Mouse (Mus musculus) stomach, embryonic 14.5 days (tissue): ENCODE measurements around the gene Gm11564. TPM values are rescaled to one million over a fixed set of nuclear protein-coding genes. Genes with fewer than 3 reads are reported as not detected.
"Not testable (repeated sequence)": the region's sequence is repeated elsewhere in the genome, so short reads cannot be mapped to it uniquely, and the experiment has no call there.

Source experiments
- ATAC-seq: fragments of 200-750 bp; cut with Nextera tagmentation; 2 replicates; pipeline ENCODE4 v1.8.0; 2017; ENCODE audit warnings: low read depth, moderate TSS enrichment; ENCODE audit not compliant: insufficient number of reproducible peaks, insufficient read depth, low FRiP score
- H3K27ac ChIP-seq: fragments of 300-500 bp; sonication (generic); 2 replicates; pipeline ENCODE4 v1.5.1; 2014; ENCODE audit warnings: mild to moderate bottlenecking, low read length, moderate library complexity, mixed read lengths
- H3K27me3 ChIP-seq: fragments of 300-500 bp; sonication (generic); 2 replicates; pipeline ENCODE4 v1.6.1; 2014; ENCODE audit warnings: low read length, control low read depth, mixed read lengths; ENCODE audit not compliant: control insufficient read depth, insufficient read depth
- H3K36me3 ChIP-seq: fragments of 300-500 bp; sonication (generic); 2 replicates; pipeline ENCODE4 v1.6.1; 2014; ENCODE audit warnings: mild to moderate bottlenecking, control low read depth, low read length, moderate library complexity, mixed read lengths; ENCODE audit not compliant: control insufficient read depth, insufficient read depth
- H3K4me1 ChIP-seq: fragments of 300-500 bp; sonication (generic); 2 replicates; pipeline ENCODE4 v1.6.1; 2014; ENCODE audit warnings: low read length, control low read depth, mixed read lengths; ENCODE audit not compliant: control insufficient read depth, insufficient read depth
- H3K4me2 ChIP-seq: fragments of 300-500 bp; sonication (generic); replicated peaks from 2 replicates; pipeline ENCODE4 v1.6.1; 2014; ENCODE audit warnings: low read depth, low read length, control low read depth
- H3K4me3 ChIP-seq: fragments of 300-500 bp; sonication (generic); 2 replicates; pipeline ENCODE4 v1.5.1; 2014; ENCODE audit warnings: low read depth, low read length, control low read depth
- H3K9ac ChIP-seq: fragments of 300-500 bp; sonication (generic); replicated peaks from 2 replicates; pipeline ENCODE4 v1.6.1; 2014; ENCODE audit warnings: low read depth, mild to moderate bottlenecking, control low read depth, low read length, moderate library complexity, mixed read lengths
- H3K9me3 ChIP-seq: fragments of 300-500 bp; sonication (generic); 2 replicates; pipeline ENCODE4 v1.6.1; 2016; ENCODE audit warnings: low read depth, low read length, control low read depth; ENCODE audit not compliant: control insufficient read depth
- WGBS: fragments of 180-500 bp; shearing (Covaris S2); extraction: QIAGEN DNeasy Blood & Tissue Kit; methylation state at CpG from one replicate; pipeline ENCODE4 v1.1.7; 2014; 5-methylcytosine and 5-hydroxymethylcytosine counted together
- polyA plus RNA-seq: library from polyadenylated mRNA; unstranded; fragments of >200 nt; fragmentation: Nextera tagmentation; extraction: Ambion mirVana; gene quantifications from 2 replicates; pipeline ENCODE4 v1.2.1, GENCODE M21; 2014

Gene Gm11564
- polyA plus RNA-seq: not detected in 2 replicates

DNA sequence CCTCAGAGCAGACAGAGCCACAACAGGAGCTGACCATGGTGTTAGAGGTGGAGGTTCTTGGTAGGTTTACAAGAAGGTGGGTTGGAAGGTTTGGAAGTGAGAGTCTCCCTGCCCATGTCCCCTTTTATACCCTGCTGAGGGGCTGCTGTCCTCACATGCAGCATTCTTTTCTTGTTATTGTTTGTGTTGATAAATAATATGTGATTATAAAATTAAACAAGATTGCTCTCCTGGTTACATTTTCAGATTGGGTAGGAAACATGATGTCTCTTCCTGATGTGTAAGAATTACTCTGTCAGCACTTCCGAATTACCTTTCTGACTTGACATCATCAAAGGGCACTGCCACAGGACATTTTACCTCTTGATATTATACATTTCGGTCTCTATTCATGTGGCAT is at the start of gene Gm11564:
TSS of gene Gm11564 (minus strand) at position 101 of the 400 bp plus-strand sequence.
- H3K36me3 ChIP-seq, ATAC-seq, H3K4me3 ChIP-seq, H3K9ac ChIP-seq, H3K27ac ChIP-seq, H3K9me3 ChIP-seq, H3K4me2 ChIP-seq, H3K27me3 ChIP-seq, H3K4me1 ChIP-seq: not testable (repeated sequence)
- WGBS: 81% methylated on average over 2 of the region's 2 CpGs

DNA sequence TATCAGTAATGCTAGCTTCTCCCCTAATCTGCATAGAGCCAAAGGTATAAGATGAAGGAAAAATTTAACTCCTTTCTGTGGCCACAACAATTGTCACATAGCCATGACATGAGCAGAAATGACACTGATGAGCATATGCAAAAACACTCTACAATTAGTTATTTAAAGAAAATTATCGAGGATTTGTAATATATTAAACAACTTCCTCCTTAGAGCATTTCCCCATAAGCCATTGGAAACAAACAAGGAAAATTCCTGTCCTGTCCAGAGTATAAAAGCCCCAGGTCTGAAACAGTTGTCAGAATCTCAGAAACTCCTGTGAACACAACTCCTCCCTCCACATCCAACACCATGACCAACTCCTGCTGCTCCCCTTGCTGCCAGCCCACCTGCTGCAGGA is 48.7 kb upstream of the Gm11564 start, which contains the start of gene Gm11559:
TSS of gene Gm11559 (plus strand) at position 301 of the 400 bp plus-strand sequence.
- not testable (repeated sequence) for H3K4me1 ChIP-seq, H3K9ac ChIP-seq, H3K4me2 ChIP-seq, H3K4me3 ChIP-seq, H3K36me3 ChIP-seq, H3K27ac ChIP-seq, ATAC-seq, H3K27me3 ChIP-seq, H3K9me3 ChIP-seq
- 57% methylated on average over 1 of the region's 1 CpGs for WGBS

DNA sequence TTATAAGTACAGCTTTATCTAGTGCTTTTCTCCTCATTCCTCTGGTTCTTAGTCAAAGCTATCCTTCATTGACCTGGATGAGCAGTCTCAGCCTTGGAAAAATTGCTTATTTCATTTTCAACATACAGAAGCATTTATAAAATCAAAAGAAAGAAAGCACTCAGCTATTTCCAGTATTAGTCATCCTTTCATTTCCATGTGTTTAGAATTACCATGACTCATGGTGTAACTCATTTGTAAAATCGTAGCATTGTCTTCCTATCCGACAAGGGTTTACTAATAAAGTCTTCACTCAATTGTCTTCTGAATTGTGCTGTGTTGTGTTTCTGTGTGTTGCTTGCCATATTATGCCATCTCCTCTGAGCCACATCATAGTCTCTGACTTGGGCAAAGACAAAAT is 43.3 kb upstream of the Gm11564 start:
- 66% methylated on average over 2 of the region's 2 CpGs for WGBS
- Histone ChIP-seq H3K4me3 (no peak overlapping the region), H3K36me3 (no peaks in the 10 kb centered on the region), H3K27ac (no peak overlapping the region), H3K27me3 (no peaks in the 10 kb centered on the region), H3K4me1 (no peaks in the 10 kb centered on the region), H3K9me3 (no peaks in the 10 kb centered on the region), H3K9ac (no peak overlapping the region), H3K4me2 (no peak overlapping the region)
- ATAC-seq: no peak

DNA sequence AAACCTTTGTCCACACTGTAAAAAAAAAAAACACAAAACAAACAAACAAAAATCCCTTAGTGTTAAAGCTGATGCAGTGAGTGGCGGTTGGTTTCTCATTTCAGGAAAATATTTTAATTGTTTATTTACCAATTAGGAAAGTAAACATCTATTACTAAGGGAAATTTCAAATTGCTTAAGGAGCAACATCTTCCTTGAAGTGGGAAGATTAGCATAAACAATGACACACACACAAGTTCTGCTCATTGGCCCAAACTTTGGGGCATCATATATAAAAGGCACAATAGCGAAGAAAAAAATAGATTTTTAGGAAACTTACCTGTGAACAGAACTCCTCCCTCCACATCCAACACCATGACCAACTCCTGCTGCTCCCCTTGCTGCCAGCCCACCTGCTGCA is 42.2 kb upstream of the Gm11564 start, which contains the start of gene Gm11568:
TSS of gene Gm11568 (plus strand) at position 301 of the 400 bp plus-strand sequence.
- no peak within 1 kb of the TSS for H3K4me2 ChIP-seq
- ATAC-seq: no peak
- H3K9ac ChIP-seq: no peak within 1 kb of the TSS
- no peak within 1 kb of the TSS for H3K27ac ChIP-seq
- H3K9me3 ChIP-seq: no peaks in the 10 kb centered on the region
- no peaks in the 10 kb centered on the region for H3K27me3 ChIP-seq
- H3K4me1 ChIP-seq: no peaks in the 10 kb centered on the region
- no peaks in the 10 kb centered on the region for H3K36me3 ChIP-seq
- no peak within 1 kb of the TSS for H3K4me3 ChIP-seq
- WGBS: 79% methylated on average over 2 of the region's 2 CpGs

DNA sequence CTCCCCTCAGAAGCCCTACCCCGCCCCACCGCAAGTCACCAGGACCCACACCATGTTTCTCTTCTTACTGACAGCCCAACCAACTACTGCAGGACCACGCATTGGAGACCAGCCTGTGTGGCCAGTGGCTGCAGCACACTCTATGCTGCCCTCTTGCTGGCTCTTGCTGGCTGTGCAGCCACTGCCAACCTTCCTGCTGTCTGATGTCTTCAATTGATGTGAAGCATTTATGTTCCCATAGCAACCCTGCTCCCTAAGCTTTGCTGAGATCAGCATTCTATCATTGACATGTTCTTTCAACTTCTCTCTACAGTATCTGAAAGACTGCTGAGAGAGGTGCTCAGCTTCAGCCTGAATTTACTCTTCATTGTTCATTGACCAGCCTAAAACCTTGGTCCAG is 38.7 kb upstream of the Gm11564 start:
- no peak for ATAC-seq
- Histone ChIP-seq H3K4me3 (no peak overlapping the region), H3K9me3 (no peaks in the 10 kb centered on the region), H3K27ac (no peak overlapping the region), H3K27me3 (no peaks in the 10 kb centered on the region), H3K4me1 (no peaks in the 10 kb centered on the region), H3K4me2 (no peak overlapping the region), H3K9ac (no peak overlapping the region), H3K36me3 (no peaks in the 10 kb centered on the region)
- 43% methylated on average over 3 of the region's 3 CpGs for WGBS

DNA sequence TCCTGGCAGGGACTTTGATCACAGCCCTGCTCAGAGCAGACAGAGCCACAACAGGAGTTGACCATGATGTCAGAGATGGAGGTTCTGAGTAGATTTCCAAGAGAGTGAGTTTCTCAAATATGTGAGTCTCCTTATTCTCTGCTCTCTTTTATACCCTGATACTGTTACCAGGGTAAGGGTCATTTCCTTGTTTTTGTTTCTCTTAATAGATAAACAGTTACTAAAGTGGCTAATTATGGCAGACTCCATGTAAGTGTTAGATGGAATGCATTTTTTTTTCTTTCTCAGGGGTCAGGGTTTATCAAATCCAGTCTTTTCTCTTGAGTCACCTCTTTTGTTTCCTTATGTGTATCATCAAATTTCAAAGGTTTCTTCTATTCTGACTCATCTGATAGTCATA is 36.0 kb upstream of the Gm11564 start, which contains the start of gene Krtap4-16:
TSS of gene Krtap4-16 (minus strand) at position 101 of the 400 bp plus-strand sequence.
- no peak within 1 kb of the TSS for H3K9ac ChIP-seq

DNA sequence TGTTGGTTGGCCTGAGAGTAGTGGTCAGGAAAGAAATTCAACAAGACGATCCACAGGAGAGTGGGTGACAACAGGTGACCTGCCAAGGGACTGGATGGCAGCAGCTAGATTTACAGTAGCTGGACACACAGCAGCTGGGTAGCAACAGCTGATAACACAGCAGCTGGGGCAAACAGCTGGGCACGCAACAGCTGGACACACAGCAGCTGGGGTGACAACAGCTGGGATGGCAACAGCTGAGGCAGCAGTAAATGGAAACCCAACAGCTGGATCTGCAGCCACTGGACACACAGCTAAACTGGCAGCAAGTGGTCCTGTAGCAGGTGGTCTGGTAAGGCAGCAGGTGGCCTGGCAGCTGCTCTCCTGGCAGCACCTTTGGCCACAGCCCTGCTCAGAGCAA is 31.3 kb upstream of the Gm11564 start:
- no peaks in the 10 kb centered on the region for H3K36me3 ChIP-seq
- no peak for ATAC-seq
- no peak overlapping the region for H3K9ac ChIP-seq
- H3K4me3 ChIP-seq: no peak overlapping the region
- no peaks in the 10 kb centered on the region for H3K9me3 ChIP-seq
- H3K27ac ChIP-seq: no peak overlapping the region
- H3K27me3 ChIP-seq: no peaks in the 10 kb centered on the region
- WGBS: 81% methylated on average over 2 of the region's 2 CpGs
- H3K4me2 ChIP-seq: no peak overlapping the region
- H3K4me1 ChIP-seq: no peaks in the 10 kb centered on the region

More for the DNA sequence above, 36.0 kb upstream of the Gm11564 start, which contains the start of gene Krtap4-16:
- Histone ChIP-seq H3K27me3 (no peaks in the 10 kb centered on the region), H3K4me2 (no peak within 1 kb of the TSS), H3K9me3 (no peaks in the 10 kb centered on the region), H3K4me3 (no peak within 1 kb of the TSS), H3K4me1 (no peaks in the 10 kb centered on the region), H3K36me3 (no peaks in the 10 kb centered on the region), H3K27ac (no peak within 1 kb of the TSS)
- ATAC-seq: no peak

DNA sequence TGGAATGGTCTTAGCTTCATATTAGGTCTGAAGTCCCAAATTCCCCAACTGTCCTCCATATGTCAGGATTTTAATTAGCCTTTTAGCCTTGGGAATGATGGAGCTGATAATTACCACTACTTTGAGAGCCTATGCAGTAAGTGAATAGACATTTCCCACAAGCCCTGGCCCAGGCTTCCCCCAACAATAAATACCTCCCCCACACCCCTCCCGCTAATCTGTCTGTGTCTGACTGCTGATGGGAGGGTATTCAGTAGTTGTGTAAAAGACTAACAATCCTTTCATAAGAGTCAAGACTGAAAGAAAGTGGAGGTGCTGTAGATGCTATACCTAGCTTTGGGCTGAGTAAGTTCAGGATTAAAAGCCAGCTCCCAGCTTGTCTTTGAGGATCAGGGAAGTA is 26.7 kb upstream of the Gm11564 start:
- H3K9ac ChIP-seq: no peak overlapping the region
- WGBS: 65% methylated on average over 1 of the region's 1 CpGs
- no peaks in the 10 kb centered on the region for H3K36me3 ChIP-seq
- H3K4me1 ChIP-seq: no peaks in the 10 kb centered on the region
- H3K9me3 ChIP-seq: no peaks in the 10 kb centered on the region
- no peak for ATAC-seq
- H3K27me3 ChIP-seq: no peaks in the 10 kb centered on the region
- no peak overlapping the region for H3K27ac ChIP-seq
- no peak overlapping the region for H3K4me2 ChIP-seq
- H3K4me3 ChIP-seq: no peak overlapping the region

DNA sequence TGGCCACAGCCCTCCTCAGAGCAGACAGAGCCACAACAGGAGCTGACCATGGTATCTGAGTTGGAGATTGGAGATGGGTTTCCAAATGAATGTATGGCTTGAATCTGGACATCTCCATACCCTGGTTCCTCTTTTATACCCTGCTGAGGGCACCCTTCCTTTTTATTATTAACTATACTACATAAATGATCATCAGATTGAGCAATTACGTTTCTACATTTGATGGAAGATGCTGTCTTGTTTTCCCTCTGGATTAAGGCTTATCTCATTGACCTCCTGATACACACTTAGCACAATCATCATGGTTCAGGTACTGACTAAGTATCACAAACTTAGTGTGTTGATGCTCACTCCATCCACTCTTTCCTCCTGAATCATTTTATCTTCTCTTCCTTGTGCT is 22.5 kb upstream of the Gm11564 start, which contains the start of gene 2300003K06Rik:
TSS of gene 2300003K06Rik (minus strand) at position 101 of the 400 bp plus-strand sequence.
- ATAC-seq: no peak
- WGBS: 67% methylated on average over 1 of the region's 1 CpGs

More for the DNA sequence above, 22.5 kb upstream of the Gm11564 start, which contains the start of gene 2300003K06Rik:
- H3K27ac ChIP-seq: no peak within 1 kb of the TSS
- no peaks in the 10 kb centered on the region for H3K36me3 ChIP-seq
- H3K9me3 ChIP-seq: no peaks in the 10 kb centered on the region
- H3K4me3 ChIP-seq: no peak within 1 kb of the TSS
- no peaks in the 10 kb centered on the region for H3K27me3 ChIP-seq
- no peak within 1 kb of the TSS for H3K4me2 ChIP-seq
- H3K9ac ChIP-seq: no peak within 1 kb of the TSS
- no peaks in the 10 kb centered on the region for H3K4me1 ChIP-seq
